Mouse (Mus musculus) lung, adult 2 months (tissue): ENCODE measurements around the gene Patl2.

Source experiments
- CTCF ChIP-seq: fragments of 200-500 bp; IDR thresholded peaks from 2 replicates; pipeline ENCODE4 v1.5.1; 2011; ENCODE audit warnings: mild to moderate bottlenecking, low read length, control low read depth; ENCODE audit not compliant: insufficient read depth
- POLR2A ChIP-seq: fragments of 200-500 bp; IDR thresholded peaks from 2 replicates; pipeline ENCODE4 v1.6.1; 2011; ENCODE audit warnings: low read depth, mild to moderate bottlenecking, control low read depth, low read length, borderline replicate concordance; ENCODE audit errors: extremely low read depth

- no peak for TF ChIP-seq CTCF
- no peak for TF ChIP-seq POLR2A
These were observed 76.3 kb downstream of the Patl2 start for GRCm38 (mm10) chr2:122109714-122110113.
